Mouse (Mus musculus): ENCODE measurements around the gene Etfb. TPM values are rescaled to one million over a fixed set of nuclear protein-coding genes. Genes with fewer than 3 reads are reported as not detected.

Gene Etfb
- total RNA-seq, 2 experiments from 2014 or later = 882 to 955 TPM

GRCm38 (mm10) chr7:43449811-43450210 is 5.9 kb downstream of the Etfb start:
- DNase-seq = no peak

- DNase-seq = no peak
Observed at GRCm38 (mm10) chr7:43451726-43452125, 7.8 kb downstream of the Etfb start.

- peak; percentile 46 for DNase-seq
Observed at GRCm38 (mm10) chr7:43452609-43453008, 8.7 kb downstream of the Etfb start.

- DNase-seq = no peak
Observed at GRCm38 (mm10) chr7:43453599-43454355, 9.9 kb downstream of the Etfb start.

- DNase-seq = no peak
Observed at GRCm38 (mm10) chr7:43454371-43454770, 10.5 kb downstream of the Etfb start.

GRCm38 (mm10) chr7:43462851-43463250 is 19.0 kb downstream of the Etfb start, which contains the start of gene Vsig10l:
Gene Vsig10l, plus strand, starts transcription at chr7:43463151.
- DNase-seq = no peak

GRCm38 (mm10) chr7:43463976-43464375 is 20.1 kb downstream of the Etfb start:
- no peak for DNase-seq

- DNase-seq = peak; percentile 22
Observed at GRCm38 (mm10) chr7:43464864-43465343, 21.0 kb downstream of the Etfb start.

GRCm38 (mm10) chr7:43465344-43466098 is 21.6 kb downstream of the Etfb start:
- DNase-seq = peak; percentile 92

GRCm38 (mm10) chr7:43466099-43466694 is 22.3 kb downstream of the Etfb start:
- peak; percentile 94 for DNase-seq

- DNase-seq = peak; percentile 35
Observed at GRCm38 (mm10) chr7:43470373-43470772, 26.5 kb downstream of the Etfb start.

- DNase-seq = no peak
Observed at GRCm38 (mm10) chr7:43475706-43476105, 31.8 kb downstream of the Etfb start.

- no peak for DNase-seq
Observed at GRCm38 (mm10) chr7:43476376-43476775, 32.5 kb downstream of the Etfb start.

- no peak for DNase-seq
Observed at GRCm38 (mm10) chr7:43481191-43481590, 37.3 kb downstream of the Etfb start.

- peak; percentile 72 for DNase-seq
Observed at GRCm38 (mm10) chr7:43482090-43482716, 38.3 kb downstream of the Etfb start.

GRCm38 (mm10) chr7:43483236-43483635 is 39.4 kb downstream of the Etfb start:
- peak; percentile 37 for DNase-seq

GRCm38 (mm10) chr7:43488646-43489045 is 44.8 kb downstream of the Etfb start:
- DNase-seq = no peak

- no peak for DNase-seq
Observed at GRCm38 (mm10) chr7:43489631-43490125, 45.8 kb downstream of the Etfb start, which contains the start of gene Iglon5. Gene Iglon5, minus strand, starts transcription at chr7:43490075.

- peak; percentile 31 for DNase-seq
Observed at GRCm38 (mm10) chr7:43490182-43490584, 46.3 kb downstream of the Etfb start.

GRCm38 (mm10) chr7:43490861-43491260 is 47.0 kb downstream of the Etfb start:
- no peak for DNase-seq

- peak; percentile 43 for DNase-seq
Observed at GRCm38 (mm10) chr7:43495343-43496021, 51.6 kb downstream of the Etfb start.

Data from heart, postnatal 4 days (tissue).